Mouse (Mus musculus): ENCODE measurements around the gene Ttc7b.

DNA sequence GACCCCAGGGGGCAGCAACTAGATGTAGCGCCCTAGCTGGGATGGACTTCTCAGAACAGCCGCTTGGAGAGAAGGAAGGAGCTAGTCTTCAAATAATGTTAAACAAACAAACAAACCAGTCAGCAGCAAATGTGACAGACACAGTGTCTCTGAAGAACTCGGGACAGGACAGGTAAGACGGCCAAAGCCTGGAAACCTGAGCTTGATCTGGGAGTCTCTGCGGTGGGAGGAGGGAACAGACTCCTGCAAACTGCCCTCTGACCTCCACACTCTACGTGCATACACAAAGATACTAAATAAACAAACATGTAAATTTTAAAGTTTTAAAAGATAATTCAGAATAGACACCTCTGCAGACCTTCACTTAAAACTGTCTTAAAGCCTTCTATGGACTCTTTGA, 42.5 kb downstream of the Ttc7b start:
- no peak for TF ChIP-seq ZC3H11A (IDR thresholded peaks at IDR 0.05; ENCODE audit: borderline replicate concordance, low read depth, low read length)
- no peak for TF ChIP-seq ZNF384 (IDR thresholded peaks at IDR 0.05; ENCODE audit: low read depth, low read length)
- no peak for TF ChIP-seq CHD2 (IDR thresholded peaks at IDR 0.05; ENCODE audit: low read depth, low read length)
